Mouse (Mus musculus) layer of hippocampus, postnatal 25 days (tissue): ENCODE measurements around the gene Tead1. TPM values are rescaled to one million over a fixed set of nuclear protein-coding genes. Genes with fewer than 3 reads are reported as not detected.

Experiments
- DNase-seq, 2 experiments: peaks; one replicate each; pipeline ENCODE4 v3.0.0; 2022; ENCODE audit warnings: mixed read lengths in 2 of 2, low spot score in 1 of 2; ENCODE audit errors: extremely low spot score in 1 of 2
- total RNA-seq, 2 experiments: library from RNA; stranded (reverse); gene quantifications; 2 replicates each; pipeline ENCODE4 v1.2.3; 2021

Tead1 gene
- total RNA-seq, 2 experiments from 2014 or later = 19.6 to 28.6 TPM

- no peak for DNase-seq
These were observed 162.4 kb downstream of the Tead1 start for GRCm38 (mm10) chr7:112841484-112841883.

- DNase-seq = no peak
These were observed 162.8 kb downstream of the Tead1 start for GRCm38 (mm10) chr7:112841886-112842285.

GRCm38 (mm10) chr7:112851281-112851744 lies 172.2 kb downstream of the Tead1 start:
- no peak for DNase-seq

- no peak for DNase-seq
These were observed 173.2 kb downstream of the Tead1 start for GRCm38 (mm10) chr7:112852149-112852839.

- no peak for DNase-seq
These were observed 174.7 kb downstream of the Tead1 start for GRCm38 (mm10) chr7:112853857-112854256.

- DNase-seq = no peak
These were observed 175.4 kb downstream of the Tead1 start for GRCm38 (mm10) chr7:112854516-112854915.

- DNase-seq = no peak
These were observed 176.3 kb downstream of the Tead1 start for GRCm38 (mm10) chr7:112855419-112855818.

- peak in 1 of 2 experiments; percentile 35 for DNase-seq
These were observed 177.0 kb downstream of the Tead1 start for GRCm38 (mm10) chr7:112856121-112856571.

GRCm38 (mm10) chr7:112856583-112856982 lies 177.5 kb downstream of the Tead1 start:
- DNase-seq = no peak

GRCm38 (mm10) chr7:112859887-112860286 lies 180.8 kb downstream of the Tead1 start:
- DNase-seq = no peak

GRCm38 (mm10) chr7:112862086-112862485 lies 183.0 kb downstream of the Tead1 start:
- peak in 1 of 2 experiments; percentile 48 for DNase-seq

GRCm38 (mm10) chr7:112864188-112864587 lies 185.1 kb downstream of the Tead1 start:
- no peak for DNase-seq

GRCm38 (mm10) chr7:112865739-112866138 lies 186.6 kb downstream of the Tead1 start:
- peak; percentile 49 to 78 for DNase-seq

GRCm38 (mm10) chr7:112868551-112869465 lies 189.7 kb downstream of the Tead1 start:
- DNase-seq = peak in 1 of 2 experiments; percentile 81

GRCm38 (mm10) chr7:112871752-112872151 lies 192.6 kb downstream of the Tead1 start:
- no peak for DNase-seq

GRCm38 (mm10) chr7:112872435-112873196 lies 193.5 kb downstream of the Tead1 start:
- DNase-seq = no peak

- DNase-seq = no peak
These were observed 197.0 kb downstream of the Tead1 start for GRCm38 (mm10) chr7:112876128-112876527.

- DNase-seq = peak; percentile 51 to 54
These were observed 204.7 kb downstream of the Tead1 start for GRCm38 (mm10) chr7:112883791-112884274.

- DNase-seq = no peak
These were observed 206.4 kb downstream of the Tead1 start for GRCm38 (mm10) chr7:112885546-112885945.

GRCm38 (mm10) chr7:112891883-112892282 lies 212.8 kb downstream of the Tead1 start:
- no peak for DNase-seq
